Mouse (Mus musculus) embryonic fibroblast, embryonic 13.5 days (primary cell): ENCODE data around the gene Acvr1. TPM values are rescaled to one million over a fixed set of nuclear protein-coding genes. Genes with fewer than 3 reads are reported as not detected.

Source experiments
- H3K27ac ChIP-seq: 2 replicates; pipeline ENCODE4 v1.5.1; 2012; ENCODE audit warnings: low read length, control low read depth, inconsistent platforms; ENCODE audit not compliant: insufficient read depth
- H3K4me1 ChIP-seq: 2 replicates; pipeline ENCODE4 v1.6.1; 2011; ENCODE audit warnings: low read length; ENCODE audit not compliant: control insufficient read depth, insufficient read depth
- H3K4me3 ChIP-seq: 2 replicates; pipeline ENCODE4 v1.5.1; 2011; ENCODE audit warnings: mild to moderate bottlenecking, control low read depth, low read length; ENCODE audit not compliant: insufficient read depth
- CTCF ChIP-seq: IDR thresholded peaks from 2 replicates; pipeline ENCODE4 v1.5.1; 2011; ENCODE audit warnings: mild to moderate bottlenecking, control low read depth, low read length, moderate library complexity, borderline replicate concordance; ENCODE audit not compliant: insufficient read depth
- POLR2A ChIP-seq: IDR thresholded peaks from 2 replicates; pipeline ENCODE4 v1.6.1; 2011; ENCODE audit warnings: low read depth, mild to moderate bottlenecking, control low read depth, low read length, moderate library complexity
- polyA plus RNA-seq: library from polyadenylated mRNA; stranded (reverse); fragments of >200 nt; gene quantifications from 2 replicates; pipeline ENCODE4 v1.2.4, GENCODE M21; 2011; ENCODE audit warnings: low read depth; ENCODE audit not compliant: missing spikeins, insufficient read length

The Acvr1 gene
- polyA plus RNA-seq, 1 experiment: 57.1 TPM

GRCm38 (mm10) chr2:58523894-58524293 lies 43.1 kb downstream of the Acvr1 start:
- no peak for TF ChIP-seq CTCF
- no peak for TF ChIP-seq POLR2A
- Histone ChIP-seq H3K4me3 (no peak overlapping the region), H3K27ac (no peak overlapping the region), H3K4me1 (no peaks in the 10 kb centered on the region)

- Histone ChIP-seq H3K27ac (no peak overlapping the region), H3K4me1 (no peaks in the 10 kb centered on the region), H3K4me3 (no peak overlapping the region)
- no peak for TF ChIP-seq POLR2A
- no peak for TF ChIP-seq CTCF
Observed at GRCm38 (mm10) chr2:58523097-58523496, 43.9 kb downstream of the Acvr1 start.

GRCm38 (mm10) chr2:58521621-58522020 lies 45.3 kb downstream of the Acvr1 start:
- no peak overlapping the region for H3K4me3 ChIP-seq
- 0 out of 2 replicates have a peak, but pooled peaks cover 4% of the 10 kb centered on the region for H3K4me1 ChIP-seq
- TF ChIP-seq CTCF: no peak
- no peak overlapping the region for H3K27ac ChIP-seq

DNA sequence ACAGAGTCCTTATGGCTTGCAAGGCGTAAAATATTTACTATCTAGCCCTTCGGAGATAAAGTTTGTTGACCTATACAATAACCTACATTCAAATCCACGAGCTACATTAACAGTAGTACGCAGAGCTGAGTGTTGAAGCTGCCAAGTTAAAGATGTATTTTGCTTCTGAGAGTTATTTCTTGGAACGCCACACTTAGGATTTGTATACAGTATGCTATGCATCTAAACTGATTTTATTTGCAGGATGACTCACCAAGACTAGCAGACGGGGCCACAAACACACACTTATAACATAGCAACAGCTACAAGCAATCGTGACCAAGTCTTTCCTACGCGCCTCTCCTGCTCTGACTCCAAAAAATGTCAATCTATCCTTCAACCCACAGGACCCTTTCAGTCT lies 46.2 kb downstream of the Acvr1 start:
- peaks cover 10% of the 10 kb centered on the region; the same call in 1 of the 2 replicates for H3K4me1 ChIP-seq
- TF ChIP-seq CTCF: no peak
- TF ChIP-seq POLR2A: no peak
- no peak overlapping the region for H3K4me3 ChIP-seq
- H3K27ac ChIP-seq: no peak overlapping the region

- Histone ChIP-seq H3K4me3 (no peak overlapping the region), H3K4me1 (peaks cover 11% of the 10 kb centered on the region; the same call in 1 of the 2 replicates)
- TF ChIP-seq CTCF (no peak), POLR2A (no peak)
Observed at GRCm38 (mm10) chr2:58518517-58518916, 48.4 kb downstream of the Acvr1 start.

GRCm38 (mm10) chr2:58516920-58517319 lies 50.0 kb downstream of the Acvr1 start:
- Histone ChIP-seq H3K4me1 (peaks cover 14% of the 10 kb centered on the region; the same call in 1 of the 2 replicates), H3K27ac (peak overlapping the region; percentile 32; the same call in 1 of the 2 replicates), H3K4me3 (no peak overlapping the region)
- TF ChIP-seq CTCF (no peak), POLR2A (no peak)

More at GRCm38 (mm10) chr2:58518517-58518916, 48.4 kb downstream of the Acvr1 start:
- no peak overlapping the region for H3K27ac ChIP-seq

DNA sequence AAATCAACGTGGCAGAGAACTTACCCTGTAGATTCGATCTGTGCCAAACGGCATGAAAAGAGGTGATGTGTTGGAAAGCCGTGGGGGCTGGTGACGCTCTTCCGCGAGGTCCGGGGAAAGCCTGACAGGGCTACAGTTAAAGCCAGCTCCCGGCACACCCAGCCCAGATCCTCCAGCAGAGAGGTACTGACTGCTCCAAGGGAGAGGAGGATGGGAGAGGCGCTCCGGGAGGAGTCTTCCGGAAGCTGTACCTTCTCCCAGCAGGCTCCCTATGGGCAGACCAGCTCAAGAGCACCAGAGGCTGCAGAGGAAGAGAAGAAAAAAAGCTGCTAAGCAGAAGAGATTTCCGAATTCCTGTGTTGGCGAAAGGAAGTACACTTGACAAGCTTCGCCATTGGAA lies 51.0 kb downstream of the Acvr1 start:
- Histone ChIP-seq H3K27ac (peak overlapping the region; percentile 21), H3K4me3 (no peak overlapping the region), H3K4me1 (peaks cover 14% of the 10 kb centered on the region; the same call in 1 of the 2 replicates)
- TF ChIP-seq POLR2A (no peak), CTCF (no peak)

GRCm38 (mm10) chr2:58514489-58514888 lies 52.5 kb downstream of the Acvr1 start:
- TF ChIP-seq CTCF (no peak), POLR2A (no peak)
- Histone ChIP-seq H3K27ac (no peak overlapping the region), H3K4me3 (no peak overlapping the region), H3K4me1 (peaks cover 14% of the 10 kb centered on the region; the same call in 1 of the 2 replicates)

DNA sequence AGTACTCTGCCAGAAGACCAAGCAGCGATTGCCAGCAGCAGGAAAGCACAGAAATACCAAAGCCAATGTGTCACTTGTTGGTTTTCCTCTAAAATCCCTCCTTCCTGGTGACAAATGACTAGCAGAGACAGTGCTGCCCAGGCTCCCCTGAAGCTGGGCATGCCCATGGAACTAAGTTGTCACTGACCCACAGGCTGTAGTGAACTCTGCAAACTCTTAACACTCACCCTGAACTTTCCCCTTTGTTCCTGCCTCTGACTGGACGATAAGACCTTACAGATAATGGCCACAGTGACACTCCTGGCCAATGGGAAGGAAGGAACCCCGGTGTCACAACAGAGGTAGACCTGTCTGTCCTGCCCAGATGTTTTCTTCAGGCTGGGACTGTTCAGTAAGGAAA lies 53.7 kb downstream of the Acvr1 start:
- no peak overlapping the region for H3K4me3 ChIP-seq
- no peak for TF ChIP-seq POLR2A
- TF ChIP-seq CTCF: no peak
- H3K4me1 ChIP-seq: peaks cover 14% of the 10 kb centered on the region; the same call in 1 of the 2 replicates
- no peak overlapping the region for H3K27ac ChIP-seq

DNA sequence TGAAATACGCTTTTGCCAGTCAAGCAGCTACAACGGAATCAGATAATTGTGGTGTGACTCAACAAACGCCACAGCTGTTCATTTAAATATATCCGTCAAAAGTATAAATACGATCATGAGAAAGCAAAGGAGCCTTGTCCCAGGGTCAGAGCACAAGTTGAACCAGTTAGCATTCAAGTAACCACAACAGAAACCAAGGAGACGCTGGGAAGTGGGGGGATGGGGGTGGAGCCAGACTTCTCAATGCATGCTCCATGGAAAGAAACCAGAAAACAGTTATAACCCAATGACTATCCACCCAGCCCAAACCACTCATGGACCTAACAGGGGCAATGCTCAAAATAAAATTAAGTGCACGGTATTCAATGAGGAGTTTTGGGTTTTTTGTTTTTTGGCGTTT lies 56.8 kb downstream of the Acvr1 start:
- no peak overlapping the region for H3K4me3 ChIP-seq
- H3K4me1 ChIP-seq: peaks cover 8% of the 10 kb centered on the region
- H3K27ac ChIP-seq: no peak overlapping the region
- TF ChIP-seq CTCF (no peak), POLR2A (no peak)
